Mouse (Mus musculus): ENCODE measurements around the gene Sqstm1.
"Not testable (repeated sequence)": the region's sequence is repeated elsewhere in the genome, so short reads cannot be mapped to it uniquely, and the experiment has no call there.

Gene Sqstm1

GRCm38 (mm10) chr11:50177111-50177510 is 33.5 kb downstream of the Sqstm1 start:
- no peak for DNase-seq (ENCODE audit: low spot score in 2 of 2)

- DNase-seq (ENCODE audit: low spot score in 2 of 2) = no peak
Measured at GRCm38 (mm10) chr11:50176351-50176750, 34.3 kb downstream of the Sqstm1 start.

DNA sequence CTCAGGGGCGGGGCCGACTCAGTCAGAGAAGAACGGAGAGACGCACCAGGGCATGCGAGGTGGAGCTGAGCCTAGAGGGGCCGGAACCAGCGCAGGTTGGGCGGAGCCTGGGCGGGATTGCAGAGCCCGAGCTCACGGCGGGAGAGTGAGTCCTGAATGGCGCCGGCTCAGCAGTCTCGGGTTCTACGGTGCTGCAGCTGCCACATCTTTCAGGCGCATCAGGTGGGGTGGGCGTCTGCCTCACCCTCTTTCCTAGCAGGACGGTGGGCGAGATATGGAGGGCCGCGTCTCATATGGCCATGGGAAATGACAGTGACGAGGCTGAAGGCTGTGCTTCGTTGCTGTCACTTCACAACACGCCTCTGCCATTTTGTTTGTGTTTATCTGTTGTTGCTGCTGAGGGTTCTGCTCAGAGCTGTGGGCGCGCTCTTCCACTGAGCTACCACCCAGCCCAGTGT is 35.9 kb downstream of the Sqstm1 start:
- peak; percentile 93 to 98 for DNase-seq (ENCODE audit: low spot score in 2 of 2)

DNA sequence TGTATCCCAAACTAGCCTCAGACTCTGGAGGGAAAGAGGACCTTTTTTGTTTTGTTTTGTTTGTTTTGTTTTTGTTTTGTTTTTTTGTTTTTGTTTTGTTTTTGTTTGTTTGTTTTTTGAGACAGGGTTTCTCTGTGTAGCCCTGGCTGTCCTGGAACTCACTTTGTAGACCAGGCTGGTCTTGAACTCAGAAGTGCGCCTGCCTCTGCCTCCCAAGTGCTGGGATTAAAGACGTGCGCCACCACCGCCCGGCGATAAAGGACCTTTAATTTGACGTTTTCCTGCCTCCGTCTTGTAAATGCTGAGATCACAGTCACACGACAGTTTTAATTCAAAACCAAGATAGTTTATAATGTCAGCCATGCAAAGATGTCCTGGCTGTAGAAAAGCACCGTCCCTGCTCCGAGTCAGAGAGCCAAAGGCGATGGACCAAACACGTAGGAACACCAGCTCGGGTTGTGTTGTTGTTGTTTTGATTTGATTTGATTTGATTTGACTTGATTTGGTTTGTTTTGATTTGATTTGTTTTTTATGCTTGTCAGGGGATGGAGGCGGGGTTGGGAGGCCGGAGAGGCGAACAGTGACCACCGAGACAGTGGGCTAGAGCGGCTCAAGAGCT is 36.4 kb downstream of the Sqstm1 start, which contains the start of gene Mrnip:
Gene Mrnip (plus strand): TSS at position 334 of the 619 bp plus-strand sequence.
- not testable (repeated sequence) for DNase-seq (ENCODE audit: low spot score in 2 of 2)

- no peak for DNase-seq (ENCODE audit: low spot score in 2 of 2)
Measured at GRCm38 (mm10) chr11:50168352-50168751, 42.3 kb downstream of the Sqstm1 start.

DNA sequence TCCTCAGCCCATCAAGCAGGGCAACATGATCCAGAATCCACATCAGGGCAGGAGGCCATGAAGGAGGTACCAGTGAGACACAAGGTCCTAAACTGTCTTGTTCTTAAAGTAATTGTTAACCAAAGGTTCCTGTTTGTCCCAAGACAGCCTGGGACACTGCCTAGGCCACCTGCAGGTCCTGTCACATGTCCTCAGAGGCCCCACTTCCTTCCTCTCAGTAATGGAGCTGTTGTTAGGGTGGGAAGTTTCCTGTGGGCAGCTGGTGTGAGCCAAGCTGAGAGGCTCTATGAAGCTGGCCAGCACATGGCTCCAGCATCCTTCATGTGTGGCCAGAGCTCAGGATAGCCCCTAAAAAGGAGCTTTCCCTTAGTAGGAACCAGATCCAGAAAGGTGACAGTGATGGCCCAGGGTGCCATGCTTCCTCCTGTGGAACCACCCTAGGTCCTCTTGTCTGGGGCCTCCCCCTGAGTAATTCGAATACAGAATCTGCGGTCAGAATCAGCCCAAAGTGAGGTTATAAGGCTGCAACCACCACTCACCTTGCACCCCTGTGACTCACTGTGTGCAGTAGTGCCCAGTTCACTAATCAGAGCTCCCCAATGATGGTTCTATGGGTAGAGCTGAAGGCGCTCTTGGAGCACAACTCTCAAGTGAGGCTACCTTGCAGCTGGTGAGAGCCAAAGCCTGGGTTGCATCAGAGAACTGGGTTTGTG is 48.1 kb downstream of the Sqstm1 start:
- no peak for DNase-seq (ENCODE audit: low spot score in 2 of 2)

GRCm38 (mm10) chr11:50161578-50162304 is 48.9 kb downstream of the Sqstm1 start:
- peak in 1 of 2 experiments; percentile 55 for DNase-seq (ENCODE audit: low spot score in 2 of 2)

GRCm38 (mm10) chr11:50159347-50159746 is 51.3 kb downstream of the Sqstm1 start:
- DNase-seq (ENCODE audit: low spot score in 2 of 2) = no peak

DNA sequence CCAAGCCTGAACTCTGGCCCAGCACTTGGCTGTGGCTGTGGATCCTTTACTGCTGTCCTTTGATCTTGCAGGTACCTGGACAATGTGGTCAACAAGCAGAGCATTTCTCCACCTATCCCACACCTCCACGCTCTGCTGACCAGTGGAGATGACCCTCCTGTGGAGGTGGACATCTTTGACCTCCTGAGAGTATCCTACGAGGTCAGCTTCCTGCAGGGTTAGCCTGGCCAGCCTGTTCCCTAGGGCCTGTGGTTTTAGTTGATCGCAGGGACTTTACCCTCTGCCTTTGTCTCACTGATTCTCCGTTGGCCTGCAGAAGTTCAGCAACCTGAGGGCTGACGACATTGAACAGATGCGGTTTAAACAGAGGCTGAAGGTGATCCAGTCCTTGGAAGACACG is 52.3 kb downstream of the Sqstm1 start:
- DNase-seq (ENCODE audit: low spot score in 2 of 2) = no peak

DNA sequence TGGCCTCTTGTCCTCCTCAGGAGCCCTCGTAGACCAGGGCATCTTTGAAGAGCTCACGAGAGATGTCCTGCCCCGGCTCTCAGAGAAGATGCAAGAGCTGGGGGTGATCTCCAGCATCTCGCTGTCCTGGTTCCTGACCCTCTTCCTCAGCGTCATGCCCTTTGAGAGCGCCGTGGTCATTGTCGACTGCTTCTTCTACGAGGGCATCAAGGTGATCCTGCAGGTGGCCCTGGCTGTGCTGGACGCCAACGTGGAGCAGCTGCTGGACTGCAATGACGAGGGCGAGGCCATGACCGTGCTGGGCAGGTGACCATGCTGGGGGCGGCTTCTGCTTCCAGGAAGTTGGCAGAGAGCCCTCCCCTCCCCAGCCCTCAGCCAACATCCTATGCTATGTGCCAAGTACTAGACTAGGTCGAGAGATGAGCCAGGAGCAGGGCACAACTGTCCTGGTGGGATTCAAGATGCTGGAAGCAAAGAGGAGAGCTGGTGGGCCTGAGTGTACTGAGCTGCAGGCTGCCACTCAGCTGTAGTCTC is 53.8 kb downstream of the Sqstm1 start:
- no peak for DNase-seq (ENCODE audit: low spot score in 2 of 2)

DNA sequence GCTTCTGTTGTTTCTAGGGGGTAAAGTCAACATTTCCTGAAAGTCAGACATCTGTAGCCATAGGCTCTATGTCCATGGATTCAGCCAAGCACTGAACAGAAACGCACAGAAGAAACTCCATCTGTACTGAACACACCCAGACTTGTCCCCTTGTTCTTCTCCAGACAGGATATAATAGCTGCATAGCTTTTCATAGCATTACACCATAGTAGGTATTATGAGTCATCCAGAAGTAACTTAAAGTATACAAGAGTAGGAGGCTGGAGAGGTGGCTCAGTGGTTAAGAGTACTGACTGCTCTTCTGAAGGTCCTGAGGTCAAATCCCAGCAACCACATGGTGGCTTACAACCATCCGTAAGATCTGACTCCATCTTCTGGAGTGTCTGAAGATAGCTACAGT is 54.8 kb downstream of the Sqstm1 start:
- no peak for DNase-seq (ENCODE audit: low spot score in 2 of 2)

- no peak for DNase-seq (ENCODE audit: low spot score in 2 of 2)
Measured at GRCm38 (mm10) chr11:50154777-50155520, 55.7 kb downstream of the Sqstm1 start.

DNA sequence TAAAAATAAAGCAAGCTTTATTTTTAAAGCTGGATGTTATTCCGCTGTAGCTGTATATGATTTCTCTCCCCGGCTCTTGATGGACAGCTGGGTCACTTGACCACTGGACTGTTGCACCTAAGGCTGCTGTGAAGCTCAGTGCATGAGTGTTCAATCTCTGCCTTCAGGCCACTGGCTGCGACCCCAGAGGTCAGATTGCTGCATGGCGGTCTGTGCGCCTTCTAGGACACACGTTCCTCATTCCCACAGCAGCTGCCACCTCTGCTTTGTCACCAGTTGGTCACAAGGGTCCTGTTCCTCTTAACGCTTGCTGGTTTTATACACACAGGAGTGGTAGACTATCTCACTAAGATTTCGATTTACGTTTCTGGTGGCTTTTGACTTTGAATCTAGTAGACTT is 56.5 kb downstream of the Sqstm1 start:
- no peak for DNase-seq (ENCODE audit: low spot score in 2 of 2)

DNA sequence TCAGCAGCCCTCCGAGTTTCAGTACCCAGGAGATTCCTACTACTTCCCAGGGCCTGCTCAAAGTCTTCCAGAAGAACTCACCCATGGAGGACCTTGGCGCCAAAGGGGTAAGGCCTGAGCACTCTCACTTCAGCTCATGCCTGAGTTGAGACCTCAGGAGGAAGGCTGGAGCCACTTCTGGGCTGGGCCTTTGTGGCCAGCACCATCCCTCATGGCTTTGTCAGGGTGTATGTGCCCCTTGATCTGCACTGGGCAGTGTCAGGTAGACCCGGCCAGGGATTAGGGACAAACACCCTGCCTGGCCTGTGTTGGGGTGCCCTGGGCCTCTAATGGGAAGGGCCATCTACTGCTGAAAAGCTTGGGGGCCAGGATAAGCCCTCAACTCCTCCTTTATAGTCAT is 59.3 kb downstream of the Sqstm1 start:
- DNase-seq (ENCODE audit: low spot score in 2 of 2) = no peak

DNA sequence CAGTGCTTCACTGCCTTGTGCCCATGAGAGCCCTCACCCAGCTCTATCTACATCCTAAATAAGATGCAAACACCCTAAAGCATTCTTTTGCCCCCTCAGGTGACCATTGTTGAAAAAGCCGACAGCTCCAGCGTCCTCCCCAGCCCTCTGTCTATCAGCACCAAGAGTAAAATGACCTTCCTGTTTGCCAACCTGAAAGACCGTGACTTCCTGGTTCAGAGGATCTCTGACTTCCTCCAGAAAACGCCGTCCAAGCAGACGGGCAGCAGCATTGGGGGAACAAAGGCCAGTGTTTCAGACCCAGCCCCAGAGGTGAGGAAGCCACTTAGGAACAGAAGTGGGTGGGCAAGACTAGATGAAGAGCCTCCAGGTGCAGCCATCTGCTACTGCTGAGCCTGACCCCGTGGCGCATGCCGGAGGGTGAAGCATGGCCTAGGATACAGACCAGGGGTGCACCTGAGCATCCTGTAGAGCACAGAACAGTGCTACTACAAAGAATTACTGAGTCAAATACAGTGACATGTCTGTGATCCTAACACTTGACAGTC is 61.0 kb downstream of the Sqstm1 start:
- DNase-seq (ENCODE audit: low spot score in 2 of 2) = no peak
